Mouse (Mus musculus) thymus, adult 2 months (tissue): ENCODE results near the gene Cyfip1.

Experiments
- CTCF ChIP-seq: fragments of 200-500 bp; IDR thresholded peaks from 2 replicates; pipeline ENCODE4 v1.5.1; 2012; ENCODE audit warnings: mild to moderate bottlenecking, control low read depth, low read length, moderate library complexity, borderline replicate concordance; ENCODE audit not compliant: control insufficient read depth, poor library complexity, insufficient read depth; ENCODE audit errors: extremely low read depth
- POLR2A ChIP-seq: fragments of 200-500 bp; IDR thresholded peaks from 2 replicates; pipeline ENCODE4 v1.6.1; 2012; ENCODE audit warnings: mild to moderate bottlenecking, low read length, control low read depth, moderate library complexity; ENCODE audit not compliant: control insufficient read depth, poor library complexity, insufficient read depth; ENCODE audit errors: extremely low read depth

DNA sequence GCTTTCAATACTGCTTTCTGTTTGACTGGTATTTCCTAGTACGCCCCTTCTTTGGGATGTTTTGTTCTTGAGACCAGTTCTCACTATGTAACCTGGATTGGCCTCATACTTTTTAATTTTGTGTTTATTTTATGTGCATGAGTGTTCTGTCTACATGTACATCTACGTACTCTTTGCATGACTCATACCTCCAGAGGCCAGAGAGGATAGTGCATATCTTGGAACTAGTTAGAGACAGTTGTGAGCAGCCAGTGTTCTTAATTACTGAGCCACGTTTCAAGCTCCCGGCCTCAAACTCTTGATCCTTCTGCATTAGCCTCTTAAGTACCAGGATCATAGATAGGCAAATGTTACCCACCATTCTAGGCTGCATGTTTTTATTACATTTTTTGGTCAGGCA, 96.8 kb downstream of the Cyfip1 start:
- TF ChIP-seq CTCF: no peak
- no peak for TF ChIP-seq POLR2A
